Mouse (Mus musculus) left cerebral cortex, adult 8-10 months (tissue): ENCODE measurements around the gene Ppp3cb. TPM values are rescaled to one million over a fixed set of nuclear protein-coding genes. Genes with fewer than 3 reads are reported as not detected.

Source experiments
- DNase-seq, 2 experiments: peaks; one replicate each; pipeline ENCODE4 v3.0.0; 2022; ENCODE audit warnings: low spot score in 2 of 2
- total RNA-seq, 4 experiments: library from RNA; stranded (reverse); gene quantifications; 2 replicates each; pipeline ENCODE4 v1.2.4; 2022

Gene Ppp3cb
- total RNA-seq, 4 experiments from 2014 or later, result 244 to 282 (median 264) TPM

- DNase-seq, result no peak
Measured at GRCm38 (mm10) chr14:20480195-20480579, 66.2 kb downstream of the Ppp3cb start.

- peak; percentile 66 to 73 for DNase-seq
Measured at GRCm38 (mm10) chr14:20479291-20480194, 66.8 kb downstream of the Ppp3cb start, which contains the start of gene Anxa7. Gene Anxa7 (minus strand): TSS chr14:20480133.

- DNase-seq, result no peak
Measured at GRCm38 (mm10) chr14:20478801-20479200, 67.6 kb downstream of the Ppp3cb start.

- no peak for DNase-seq
Measured at GRCm38 (mm10) chr14:20478385-20478784, 68.0 kb downstream of the Ppp3cb start.

GRCm38 (mm10) chr14:20477261-20478025 lies 68.9 kb downstream of the Ppp3cb start:
- DNase-seq, result no peak

GRCm38 (mm10) chr14:20460216-20460615 lies 86.2 kb downstream of the Ppp3cb start:
- DNase-seq, result no peak

GRCm38 (mm10) chr14:20458378-20458777 lies 88.0 kb downstream of the Ppp3cb start:
- no peak for DNase-seq

GRCm38 (mm10) chr14:20452929-20453328 lies 93.4 kb downstream of the Ppp3cb start:
- DNase-seq, result no peak

GRCm38 (mm10) chr14:20451765-20452331 lies 94.5 kb downstream of the Ppp3cb start, which contains the start of gene Cfap70:
Gene Cfap70 (minus strand): TSS chr14:20452226.
- DNase-seq, result peak; percentile 25 to 43

- no peak for DNase-seq
Measured at GRCm38 (mm10) chr14:20451302-20451701, 95.1 kb downstream of the Ppp3cb start.

Other genes with a start within 250 kb of the Ppp3cb start
- gene Ecd, start 198.5 kb downstream of the Ppp3cb start, total RNA-seq, result 10 to 100 TPM; 34.6 to 39.1 (median 36.5) TPM
- 10 to 100 TPM; 45.3 to 49.3 (median 47.8) TPM for gene Fam149b, start 198.4 kb downstream of the Ppp3cb start, total RNA-seq
- 10 to 100 TPM; 24.9 to 33.6 (median 28.6) TPM for gene Dnajc9, start 157.7 kb downstream of the Ppp3cb start, total RNA-seq
- gene Mrps16, start 152.9 kb downstream of the Ppp3cb start, total RNA-seq, result 10 to 100 TPM; 30.2 to 36.4 (median 33.9) TPM
- gene Cfap70, start 94.3 kb downstream of the Ppp3cb start, total RNA-seq, result 1 to 10 TPM; 3.1 to 4.1 (median 3.5) TPM
- 10 to 100 TPM; 70.2 to 86.3 (median 74.8) TPM for gene Anxa7, start 66.4 kb downstream of the Ppp3cb start, total RNA-seq
- gene Mss51, start 49.7 kb downstream of the Ppp3cb start, total RNA-seq, result 1 to 10 TPM in 2 of 4 experiments, under 1 TPM in 2; 0.59 to 1.8 (median 0.89) TPM
- 10 to 100 TPM; 52.2 to 58.6 (median 54.9) TPM for gene Usp54, start 94.5 kb upstream of the Ppp3cb start, total RNA-seq
- gene Myoz1, start 110.0 kb upstream of the Ppp3cb start, total RNA-seq, result 1 to 10 TPM in 2 of 4 experiments, under 1 TPM in 1, not detected in 1; 0.27 to 1.2 (median 1.1) TPM
- gene Synpo2l, start 121.8 kb upstream of the Ppp3cb start, total RNA-seq, result under 1 TPM; 0.23 to 0.57 (median 0.47) TPM
- gene Sec24c, start 127.7 kb upstream of the Ppp3cb start, total RNA-seq, result 100 to 1,000 TPM in 1 of 4 experiments, 10 to 100 TPM in 3; 87.9 to 102 (median 99.5) TPM
- gene Fut11, start 148.4 kb upstream of the Ppp3cb start, total RNA-seq, result 10 to 100 TPM; 14.4 to 15.4 (median 15.1) TPM
- 10 to 100 TPM; 44.0 to 50.6 (median 49.5) TPM for gene Chchd1, start 156.4 kb upstream of the Ppp3cb start, total RNA-seq
- gene Zswim8, start 161.0 kb upstream of the Ppp3cb start, total RNA-seq, result 100 to 1,000 TPM; 149 to 168 (median 158) TPM
- gene Ndst2, start 188.0 kb upstream of the Ppp3cb start, total RNA-seq, result 10 to 100 TPM; 17.3 to 22.4 (median 20.1) TPM
- gene Camk2g, start 247.5 kb upstream of the Ppp3cb start, total RNA-seq, result 100 to 1,000 TPM; 341 to 406 (median 386) TPM